Mouse (Mus musculus): Measurements from ENCODE around the gene Gm3139. TPM values are rescaled to one million over a fixed set of nuclear protein-coding genes. Genes with fewer than 3 reads are reported as not detected.
"Not testable (repeated sequence)": the region's sequence is repeated elsewhere in the genome, so short reads cannot be mapped to it uniquely, and the experiment has no call there.

The Gm3139 gene
- not detected for polyA plus RNA-seq (2017; shearing (Covaris generic))

DNA sequence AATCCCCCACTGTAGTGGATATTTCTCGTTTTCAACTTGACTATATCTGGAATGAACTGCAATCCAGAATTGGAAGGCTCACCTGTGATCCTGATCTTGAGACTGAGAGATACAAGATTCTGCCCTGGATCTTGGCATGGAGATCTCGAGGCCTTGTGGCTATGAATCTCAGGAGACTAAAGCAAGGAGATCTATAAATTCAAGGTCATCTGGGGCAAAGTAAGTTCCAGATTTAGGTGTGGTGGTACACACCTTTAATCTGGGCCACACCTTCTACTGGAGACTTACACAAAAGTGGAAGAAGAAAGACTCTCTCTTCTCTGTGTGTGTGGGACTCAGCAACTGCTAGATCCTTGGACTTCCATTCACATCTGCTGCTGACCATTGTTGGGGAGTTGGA is at the start of gene Gm3139:
Gene Gm3139, plus strand, starts transcription at position 301 of the 400 bp plus-strand sequence.
- not testable (repeated sequence) for ATAC-seq

Other genes starting within 250 kb of the Gm3139 start
- not detected for gene A430089I19Rik, start 219.5 kb upstream of the Gm3139 start, polyA plus RNA-seq (2017; shearing (Covaris generic))
- gene Gm6502, start 211.9 kb upstream of the Gm3139 start, polyA plus RNA-seq (2017; shearing (Covaris generic)), result not detected
- gene AA792892, start 186.5 kb upstream of the Gm3139 start, polyA plus RNA-seq (2017; shearing (Covaris generic)), result not detected
- gene Gm7682, start 80.5 kb upstream of the Gm3139 start, polyA plus RNA-seq (2017; shearing (Covaris generic)), result not detected
- not detected for gene Gm3147, start 90.1 kb downstream of the Gm3139 start, polyA plus RNA-seq (2017; shearing (Covaris generic))
- gene Gm6509, start 97.7 kb downstream of the Gm3139 start, polyA plus RNA-seq (2017; shearing (Covaris generic)), result not detected
- gene Gm6205, start 122.1 kb downstream of the Gm3139 start, polyA plus RNA-seq (2017; shearing (Covaris generic)), result not detected